Mouse (Mus musculus): ENCODE data around the gene Spsb4.

The Spsb4 gene

DNA sequence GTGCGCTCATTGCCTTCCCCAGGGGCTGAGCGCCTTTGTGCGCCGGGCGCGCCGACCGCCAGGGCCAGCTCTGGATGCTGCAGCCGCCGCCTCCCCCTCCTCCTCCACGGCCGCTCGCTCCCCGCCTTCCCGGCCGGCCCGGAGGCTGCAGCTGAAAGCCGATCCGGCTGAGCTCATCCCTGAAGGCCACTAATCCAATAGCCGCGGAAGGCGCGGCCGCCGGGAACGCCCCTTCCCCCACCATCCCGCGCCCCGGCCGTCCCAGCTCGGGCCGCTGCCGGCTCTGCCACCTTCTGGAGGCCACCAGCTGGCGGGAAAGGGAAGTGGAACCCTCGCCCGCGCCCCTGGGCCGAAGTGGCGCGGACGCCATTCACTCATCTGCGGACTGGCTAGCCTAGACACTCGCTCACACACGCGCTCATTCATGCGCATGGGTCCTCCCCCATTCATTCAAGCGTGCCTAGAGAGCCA, at the start of gene Spsb4:
Gene Spsb4, minus strand, starts transcription at position 167 of the 471 bp plus-strand sequence.
- peak in 1 of 2 experiments; percentile 19 for DNase-seq (ENCODE audit: low spot score in 2 of 2)

DNA sequence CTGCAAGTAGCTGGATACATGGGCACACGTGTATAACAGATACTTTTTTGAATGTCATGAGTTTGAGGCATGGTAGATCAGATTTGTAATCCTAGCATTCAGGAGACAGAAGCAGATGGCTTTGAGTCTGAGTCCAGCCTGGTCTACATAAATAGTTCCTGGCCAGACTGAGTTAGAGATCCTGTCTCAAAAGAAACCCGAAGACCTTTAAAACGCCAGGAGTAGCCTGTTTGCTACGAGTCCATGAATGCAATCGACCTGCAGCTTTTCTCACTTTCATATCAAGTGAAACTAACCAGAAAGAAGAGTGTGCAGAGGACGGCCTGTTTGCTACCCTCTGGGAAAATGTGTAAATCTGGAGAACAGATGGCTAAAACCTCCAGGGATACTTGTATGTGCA, 49.1 kb upstream of the Spsb4 start:
- no peak for DNase-seq (ENCODE audit: low spot score in 2 of 2)

DNA sequence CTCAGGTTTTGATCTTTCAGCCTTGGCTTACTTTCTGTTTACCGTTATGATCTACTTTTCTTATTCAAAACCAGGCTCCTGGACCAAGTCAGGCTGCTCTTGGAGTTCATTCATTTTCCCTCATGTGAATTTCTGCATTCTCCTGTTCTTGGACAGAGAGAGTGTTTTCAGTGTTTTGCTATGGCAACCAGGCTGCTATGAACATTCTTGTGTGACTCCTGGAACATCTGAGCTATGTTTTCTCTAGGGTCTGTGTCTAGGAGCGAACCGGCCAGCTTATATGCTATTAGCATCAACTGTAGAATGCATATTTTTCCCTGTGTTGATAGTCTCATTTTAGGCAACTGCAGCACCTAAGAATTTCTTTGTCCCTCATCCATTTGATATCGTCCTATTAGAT, 47.2 kb upstream of the Spsb4 start:
- DNase-seq (ENCODE audit: low spot score in 2 of 2) = no peak

DNA sequence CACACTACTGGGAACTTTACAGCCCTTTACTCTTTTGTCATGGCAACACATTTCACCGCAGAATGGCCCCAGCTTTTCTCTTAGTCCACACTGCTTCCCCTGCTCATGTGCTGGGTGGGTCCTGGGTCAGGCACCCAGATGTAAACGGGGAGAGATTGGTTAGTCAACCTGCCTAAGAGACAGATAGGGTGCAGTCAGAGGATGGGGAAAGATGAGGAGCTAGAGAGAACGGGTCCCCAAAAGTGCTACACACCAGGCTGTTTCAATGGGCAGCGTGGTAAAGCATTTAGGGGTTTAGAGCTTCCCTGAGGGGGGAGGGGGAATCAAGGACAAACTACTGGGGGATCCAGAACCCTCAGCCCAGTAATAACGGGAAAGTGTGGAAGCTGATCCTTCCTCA, 46.6 kb upstream of the Spsb4 start:
- no peak for DNase-seq (ENCODE audit: low spot score in 2 of 2)

DNA sequence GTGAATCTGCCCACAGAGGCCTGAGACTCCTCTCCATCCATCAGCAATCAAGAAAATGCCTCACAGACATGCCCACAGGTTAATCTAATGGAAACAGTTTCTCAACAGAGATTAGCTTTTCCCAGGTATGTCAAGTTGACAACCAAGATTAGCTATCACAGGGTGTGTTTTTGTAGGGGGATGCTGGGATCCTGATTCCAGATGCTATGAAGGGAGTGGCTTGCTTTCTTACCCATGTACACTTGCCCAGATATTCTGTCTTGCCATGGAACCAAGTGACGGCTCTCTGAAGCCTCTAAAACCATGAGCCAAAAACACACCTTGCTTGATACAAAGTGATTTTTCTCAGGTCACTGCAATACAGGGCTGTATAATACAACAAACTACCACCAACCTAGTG, 45.5 kb upstream of the Spsb4 start:
- DNase-seq (ENCODE audit: low spot score in 2 of 2) = no peak

DNA sequence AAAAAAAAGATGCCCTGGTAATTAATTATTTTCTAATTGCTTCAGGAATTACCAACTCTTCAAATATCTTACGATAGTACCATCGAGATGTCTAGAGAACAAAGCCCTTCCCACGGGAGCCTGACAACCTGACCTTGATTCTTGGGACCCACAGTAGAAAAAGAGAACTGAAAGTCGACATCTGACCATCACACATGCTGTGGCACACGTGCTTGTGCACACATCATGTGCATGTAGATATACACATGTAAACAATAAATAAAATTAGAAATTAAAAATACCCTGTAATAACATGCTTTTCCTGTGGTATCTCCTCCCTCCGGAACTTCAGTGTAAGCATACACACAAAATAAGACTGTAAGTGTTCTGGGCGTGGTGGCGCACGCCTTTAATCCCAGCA, 43.1 kb upstream of the Spsb4 start:
- no peak for DNase-seq (ENCODE audit: low spot score in 2 of 2)

DNA sequence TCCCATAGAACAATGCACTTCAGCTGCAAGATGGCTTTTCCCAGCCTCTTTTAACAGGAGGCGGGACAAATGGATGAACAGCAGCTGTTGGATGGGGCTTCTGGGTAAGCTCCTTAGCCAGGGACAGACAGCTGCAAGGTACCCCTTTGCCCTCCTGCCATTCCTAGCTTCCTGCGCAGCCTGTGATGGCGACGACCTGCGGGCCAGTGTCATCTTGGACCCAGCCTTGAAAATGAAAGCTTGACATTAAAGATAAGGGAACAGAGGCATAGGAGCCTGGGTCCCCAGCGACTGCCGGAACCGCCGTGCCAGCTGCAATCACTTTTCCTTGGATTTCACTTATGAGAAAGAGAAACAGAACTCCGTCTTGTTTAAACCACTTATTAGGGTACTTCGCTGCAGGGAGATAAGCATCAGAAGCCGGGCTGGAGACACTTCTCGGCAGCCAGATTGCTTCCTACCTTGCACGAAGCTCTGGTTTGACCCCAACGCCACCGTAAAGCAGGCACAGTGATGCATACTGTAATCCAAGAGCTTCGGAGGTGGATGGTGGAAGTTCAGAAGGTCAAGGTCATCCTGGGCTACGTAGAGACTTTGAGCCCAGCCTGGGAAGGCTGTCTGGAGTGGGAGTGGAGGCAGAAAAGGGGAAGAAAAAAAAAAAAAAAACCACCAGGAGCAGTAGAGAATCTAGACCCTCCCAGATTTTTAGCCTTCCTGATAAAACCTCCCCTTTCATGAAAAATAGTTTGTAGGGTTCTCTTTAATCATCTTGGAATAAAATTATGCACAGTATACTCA, 38.1 kb upstream of the Spsb4 start:
- no peak for DNase-seq (ENCODE audit: low spot score in 2 of 2)

DNA sequence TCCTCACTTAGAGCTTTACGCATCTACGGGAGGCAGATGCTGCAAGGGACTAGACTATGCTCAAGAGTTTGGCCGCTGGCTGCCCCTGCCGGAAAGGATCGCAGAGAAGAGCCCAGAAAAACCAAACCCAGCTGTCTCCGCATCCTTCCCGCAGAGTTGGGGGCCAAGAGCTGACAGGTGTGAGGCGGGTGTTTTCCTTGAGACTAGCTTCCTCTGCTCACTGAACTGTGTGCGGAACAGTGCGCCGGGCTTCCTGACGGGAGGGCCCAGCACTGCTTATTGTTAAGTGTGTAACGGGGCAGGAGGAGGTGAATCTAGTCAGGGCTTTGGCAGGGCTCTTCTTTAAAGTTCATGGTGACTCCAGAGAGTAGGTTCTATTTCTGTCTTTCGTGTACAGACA, 37.3 kb upstream of the Spsb4 start:
- DNase-seq (ENCODE audit: low spot score in 2 of 2) = no peak

DNA sequence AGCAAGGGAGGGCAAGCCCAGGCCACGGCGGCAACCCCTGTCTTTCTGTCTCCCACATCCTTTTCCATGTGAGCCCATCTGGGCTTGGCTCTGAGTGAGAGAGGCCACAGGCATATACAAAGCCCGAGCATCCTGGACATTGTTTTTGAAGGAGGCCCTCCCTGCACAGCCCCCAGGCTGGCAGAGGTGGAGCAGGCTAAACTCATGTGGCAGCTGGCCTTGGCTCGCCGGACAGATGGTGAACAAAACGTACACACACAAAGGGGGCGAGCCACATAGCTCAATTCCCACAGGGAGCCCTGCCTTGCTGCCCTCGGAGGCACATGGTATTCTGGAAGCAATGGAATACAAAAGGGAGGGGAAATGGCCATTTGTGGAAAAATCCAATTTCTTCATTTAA, 32.5 kb upstream of the Spsb4 start:
- DNase-seq (ENCODE audit: low spot score in 2 of 2) = no peak

DNA sequence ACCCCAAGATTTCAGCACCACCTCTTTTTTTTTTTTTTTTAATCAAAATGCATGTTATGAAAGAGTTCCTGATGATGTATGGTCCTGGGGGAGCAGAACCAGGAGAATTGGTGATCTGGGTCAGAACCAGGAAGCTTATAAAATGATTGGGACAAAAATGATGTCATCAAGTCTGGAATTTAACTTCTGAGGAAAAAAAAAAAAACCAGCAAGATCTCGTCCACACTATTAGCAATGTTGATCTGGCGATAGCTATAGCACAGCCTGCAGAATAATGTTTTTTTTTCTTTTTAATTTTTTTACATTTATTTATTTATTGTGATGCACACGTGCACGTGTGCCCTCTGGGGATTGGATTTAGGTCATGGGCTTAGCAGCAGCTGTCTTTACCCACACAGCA, 27.6 kb upstream of the Spsb4 start:
- DNase-seq (ENCODE audit: low spot score in 2 of 2) = no peak

DNA sequence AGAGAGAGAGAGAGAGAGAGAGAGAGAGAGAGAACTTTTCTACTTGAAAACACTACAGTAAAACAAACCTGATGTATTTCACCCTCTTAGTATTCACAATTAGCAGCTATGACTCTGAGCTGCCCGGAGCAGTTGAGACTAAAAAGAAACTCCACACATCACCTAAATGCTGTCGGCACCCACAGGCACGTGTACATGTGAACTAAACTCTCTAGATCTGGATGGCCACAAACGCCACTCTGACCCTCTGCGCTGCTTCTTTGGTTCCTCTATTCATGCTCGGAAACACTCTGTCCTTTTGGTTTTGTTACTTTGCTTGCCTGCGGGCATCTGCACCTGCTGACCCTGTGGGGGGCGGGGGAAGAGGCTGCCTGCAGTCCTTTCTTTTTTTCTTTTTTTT, 23.0 kb upstream of the Spsb4 start:
- DNase-seq (ENCODE audit: low spot score in 2 of 2) = no peak

DNA sequence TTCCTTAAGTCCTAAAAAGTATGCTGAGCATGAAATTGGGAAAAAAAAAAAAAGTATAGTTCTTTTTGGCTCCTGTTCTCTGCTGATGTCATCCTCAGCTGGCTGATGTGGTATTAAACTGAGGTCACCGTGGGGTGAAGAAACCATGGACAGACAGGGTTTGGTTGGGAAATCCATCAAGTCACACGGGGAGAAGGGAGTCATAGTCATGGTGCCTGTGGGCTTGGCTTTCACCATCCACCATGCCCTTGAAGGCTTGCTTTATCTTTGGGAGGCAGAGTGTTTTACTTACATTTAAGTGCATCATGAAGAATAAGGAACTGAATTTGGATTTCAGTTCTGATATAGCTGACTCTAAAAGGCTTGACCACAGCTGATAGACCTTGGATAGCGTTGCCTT, 19.4 kb upstream of the Spsb4 start:
- no peak for DNase-seq (ENCODE audit: low spot score in 2 of 2)

DNA sequence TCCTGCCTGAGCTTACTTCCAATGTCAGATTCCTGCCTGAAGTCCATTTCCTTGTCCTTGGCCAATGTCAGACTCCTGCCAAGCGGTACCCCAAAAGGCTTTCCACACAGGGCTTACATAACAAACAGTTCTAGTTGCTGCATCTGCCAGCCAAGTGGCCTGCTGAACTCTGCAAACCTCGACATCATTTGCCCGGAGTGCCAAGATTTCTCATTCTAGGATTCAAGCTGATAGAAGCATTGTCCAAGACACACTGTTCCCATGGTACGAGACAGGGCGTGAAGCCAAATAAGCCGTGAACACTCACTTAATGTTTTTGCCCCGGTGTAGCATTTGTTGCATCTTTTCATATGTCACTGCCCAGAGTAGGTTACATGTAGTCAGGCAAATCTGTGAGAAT, 18.0 kb upstream of the Spsb4 start:
- no peak for DNase-seq (ENCODE audit: low spot score in 2 of 2)

DNA sequence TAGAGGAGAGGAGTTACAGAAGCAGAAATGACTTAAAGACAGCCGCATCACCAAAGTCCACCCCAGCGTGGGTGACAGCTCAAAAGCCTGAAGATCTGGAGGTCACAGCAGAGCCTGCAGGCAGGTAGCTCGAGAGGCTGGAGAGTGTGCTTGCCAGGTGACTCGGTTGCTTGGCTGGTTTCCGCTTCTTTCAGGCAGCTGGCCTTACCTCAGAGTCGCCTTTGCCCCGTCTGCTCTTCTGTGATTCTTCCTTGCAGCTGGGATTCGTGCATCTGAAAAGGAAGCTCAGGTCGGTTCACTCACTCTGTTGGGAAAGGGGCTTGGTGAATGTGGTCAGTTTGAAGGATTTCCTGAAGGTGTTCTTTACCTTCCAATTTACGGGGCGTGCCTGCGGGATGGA, 8.7 kb upstream of the Spsb4 start:
- no peak for DNase-seq (ENCODE audit: low spot score in 2 of 2)

DNA sequence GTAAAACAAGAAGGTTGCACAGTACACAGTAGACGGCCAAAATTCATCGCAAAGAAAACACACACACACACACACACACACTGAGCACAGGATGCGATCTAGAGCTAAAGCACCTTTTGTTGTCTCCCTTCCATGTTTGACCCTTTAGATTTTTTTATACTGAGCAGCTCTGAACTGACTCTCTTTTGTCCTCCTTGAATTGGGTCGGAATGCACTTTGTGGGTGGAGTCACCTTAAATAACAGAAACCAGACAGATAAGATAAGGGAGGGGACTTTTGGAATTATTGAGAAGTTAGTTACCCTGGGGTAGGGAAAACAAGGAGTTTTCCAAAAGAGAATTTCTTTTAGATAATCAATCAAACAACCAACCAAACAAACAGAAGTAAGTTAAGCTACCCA, 7.4 kb upstream of the Spsb4 start:
- DNase-seq (ENCODE audit: low spot score in 2 of 2) = no peak

DNA sequence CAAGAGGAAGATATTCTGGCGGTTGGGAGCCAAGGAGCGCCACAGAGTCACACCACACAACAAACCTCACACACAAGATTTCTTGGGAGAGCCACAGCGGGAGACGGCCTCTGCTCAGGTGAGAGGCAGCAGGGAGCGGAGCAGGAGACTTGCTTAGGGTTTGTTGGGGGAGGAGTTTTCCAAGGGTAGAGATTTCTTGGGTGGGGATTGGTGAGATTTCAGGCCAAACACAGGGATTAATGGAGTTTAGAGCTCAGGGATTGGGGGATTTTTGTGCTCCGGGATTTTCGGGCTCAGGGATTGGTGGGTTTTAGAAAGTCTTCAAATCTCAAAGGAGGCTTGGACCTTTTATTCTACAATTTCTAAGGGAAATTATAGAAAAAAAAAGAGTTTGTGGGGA, 5.8 kb upstream of the Spsb4 start:
- no peak for DNase-seq (ENCODE audit: low spot score in 2 of 2)

DNA sequence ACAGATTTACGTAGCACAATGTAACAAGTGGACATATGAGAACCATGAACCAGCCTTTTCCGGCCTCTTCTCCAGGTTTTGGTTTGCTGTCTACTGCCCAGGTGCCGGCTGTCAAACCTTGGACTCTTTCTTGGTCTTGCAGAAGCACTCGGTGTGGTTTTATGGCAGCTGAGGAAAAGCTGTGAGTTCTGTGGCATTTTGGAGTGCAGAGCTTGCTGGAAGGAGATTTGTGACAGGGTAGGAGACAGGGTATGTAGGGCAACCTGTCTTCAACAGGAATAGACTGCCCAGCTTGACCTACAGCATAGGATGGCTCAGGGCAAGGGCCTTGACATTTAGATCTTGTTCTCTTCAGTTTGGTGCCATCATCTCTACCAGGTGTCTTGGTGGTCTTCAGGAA, 4.3 kb upstream of the Spsb4 start:
- no peak for DNase-seq (ENCODE audit: low spot score in 2 of 2)

DNA sequence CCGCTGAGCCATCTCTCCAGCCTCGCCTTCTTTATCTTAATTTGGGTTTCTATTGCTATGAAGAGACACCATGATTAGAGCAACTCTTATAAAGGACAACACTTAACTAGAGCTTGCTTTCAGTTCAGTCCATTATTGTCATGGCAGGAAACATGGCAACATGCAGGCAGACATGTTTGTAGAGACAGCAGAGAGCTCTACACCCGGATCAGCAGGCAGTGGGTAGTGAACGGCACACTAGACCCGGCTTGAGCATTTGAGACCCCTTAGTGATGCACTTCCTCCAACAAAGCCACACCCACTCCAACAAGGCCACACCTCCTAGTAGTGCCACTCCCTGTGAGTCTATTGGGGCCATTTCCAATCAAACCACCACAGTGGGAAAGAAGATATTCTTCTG, 3.7 kb upstream of the Spsb4 start:
- DNase-seq (ENCODE audit: low spot score in 2 of 2) = no peak

DNA sequence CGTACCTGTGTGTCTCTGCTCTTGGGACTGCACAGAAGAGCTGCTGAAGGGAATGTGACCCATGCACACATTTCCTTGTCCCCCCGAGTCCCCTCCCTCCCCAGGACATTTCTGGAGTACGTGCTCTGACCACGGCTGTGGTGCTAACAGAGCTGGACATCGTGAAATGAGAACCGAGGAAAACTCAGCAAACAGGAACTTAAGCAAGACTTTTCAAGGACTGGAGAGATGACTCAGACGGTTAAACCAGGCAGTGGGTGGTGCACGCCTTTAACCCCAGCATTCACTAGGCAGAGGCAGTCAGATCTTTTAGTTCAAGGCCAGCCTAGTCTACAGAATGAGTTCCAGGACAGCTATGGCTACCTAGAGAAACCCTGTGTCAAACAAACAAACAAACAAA, 1.5 kb upstream of the Spsb4 start:
- DNase-seq (ENCODE audit: low spot score in 2 of 2) = no peak

DNA sequence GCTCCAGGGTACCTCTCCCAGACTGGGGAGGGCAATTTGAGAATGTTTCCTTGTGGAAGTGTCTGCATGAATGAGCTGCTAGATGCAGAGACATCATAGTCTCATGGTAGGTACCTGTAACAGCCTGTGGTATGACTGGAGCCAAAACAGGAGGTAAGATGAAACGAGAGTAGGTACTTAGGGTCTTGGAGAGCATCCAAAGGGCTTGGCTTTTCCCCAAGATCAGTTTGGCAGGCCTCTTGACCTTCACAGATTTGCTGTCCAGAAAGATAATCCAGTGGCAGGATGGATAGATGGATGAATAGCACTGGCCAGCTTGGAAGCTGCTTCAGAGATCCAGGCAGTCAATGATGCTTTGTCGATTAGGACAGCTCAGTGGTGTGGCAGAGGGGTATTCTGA, 1.0 kb upstream of the Spsb4 start:
- DNase-seq (ENCODE audit: low spot score in 2 of 2) = no peak

DNA sequence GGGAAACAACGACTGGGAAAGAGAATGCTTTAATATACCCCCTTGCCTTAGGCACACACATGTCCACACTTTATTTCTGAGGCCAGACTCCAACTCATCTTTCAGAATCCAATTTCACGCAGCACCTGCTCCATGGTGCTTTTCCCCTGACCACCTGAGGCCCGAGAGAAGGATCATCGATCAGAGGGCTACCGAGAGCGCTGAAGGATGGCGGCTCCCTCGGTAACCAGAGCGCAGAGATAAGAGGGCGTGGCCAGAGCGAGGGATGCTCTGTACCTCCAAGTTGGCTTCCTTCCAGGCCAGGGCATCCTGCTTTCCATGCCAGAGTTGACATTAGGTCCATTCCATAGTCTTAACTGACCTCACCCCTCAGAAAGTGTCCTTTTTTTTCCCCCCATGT, 588 bp upstream of the Spsb4 start:
- no peak for DNase-seq (ENCODE audit: low spot score in 2 of 2)

DNA sequence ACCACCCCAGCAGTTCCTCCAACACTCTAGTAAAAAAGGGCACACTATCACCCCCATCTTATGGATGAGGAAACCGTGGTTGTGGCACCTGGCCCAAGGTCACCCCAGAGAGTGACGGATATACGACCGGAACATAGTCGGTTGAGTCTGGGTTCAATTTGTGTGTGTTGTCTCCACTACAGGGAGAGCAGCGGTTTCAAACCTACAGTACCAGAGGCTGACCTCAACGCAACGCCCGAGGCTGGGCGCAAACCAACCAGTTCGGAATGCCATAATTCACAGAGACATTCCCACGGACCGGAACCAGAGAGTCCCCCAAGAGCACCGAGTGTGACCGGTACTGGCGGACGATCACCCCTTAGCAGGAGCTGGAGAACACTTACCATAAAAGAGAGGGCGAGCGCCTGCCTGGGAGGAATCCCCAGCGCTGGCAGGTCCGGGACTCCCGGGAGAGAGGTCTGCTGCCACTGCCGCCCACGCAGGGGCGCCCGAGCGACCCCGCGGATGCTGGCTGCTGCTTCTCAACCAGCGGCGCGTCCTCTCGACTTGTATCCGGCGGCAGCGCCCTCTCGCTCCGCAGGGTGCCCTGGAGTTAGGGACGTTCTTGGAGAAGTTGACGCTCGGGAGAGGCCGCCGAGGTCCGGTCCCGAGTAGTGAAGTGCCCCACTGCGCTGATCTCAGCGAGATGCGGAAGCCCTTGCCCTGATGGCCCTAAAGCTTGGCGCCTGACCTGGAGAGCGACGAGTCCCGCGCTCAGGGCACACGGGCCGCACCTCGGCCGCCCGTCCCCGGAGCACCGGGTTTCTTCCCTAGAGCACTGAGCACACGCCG, 617 bp downstream of the Spsb4 start:
- peak; percentile 51 to 71 for DNase-seq (ENCODE audit: low spot score in 2 of 2)

DNA sequence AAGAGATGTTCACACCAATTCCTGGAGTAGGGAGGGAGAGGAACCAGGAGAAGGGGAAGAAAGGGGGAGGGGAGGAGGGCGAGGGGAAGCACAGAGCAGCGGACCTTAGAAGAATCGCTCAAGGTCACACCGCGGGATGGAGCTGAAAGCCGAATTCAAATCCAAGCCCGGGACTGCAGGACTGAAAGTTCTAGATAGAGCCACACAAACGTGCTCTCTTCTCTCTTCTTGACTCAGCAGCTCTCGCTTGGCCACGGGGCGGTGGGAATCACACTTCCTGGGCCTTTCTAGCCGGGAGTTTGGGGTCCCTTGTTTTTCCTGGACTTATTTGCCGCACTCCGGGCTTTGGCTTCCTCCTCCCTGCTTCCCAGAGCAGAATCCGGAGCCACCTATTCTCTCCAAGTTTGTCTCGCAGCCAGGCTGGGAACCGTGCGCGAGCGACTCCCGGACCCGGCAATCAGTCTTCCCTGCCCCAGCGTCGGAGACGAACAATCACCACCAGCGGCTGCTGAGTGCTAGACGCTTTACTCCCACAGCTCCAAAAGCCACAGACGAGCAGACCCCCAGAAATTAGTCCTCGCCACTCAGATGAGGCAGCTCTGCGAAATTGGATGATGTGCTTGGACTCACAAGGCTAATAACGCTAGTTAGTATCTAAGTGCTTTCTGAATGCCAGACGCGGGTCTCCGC, 1.4 kb downstream of the Spsb4 start:
- no peak for DNase-seq (ENCODE audit: low spot score in 2 of 2)

Data from thymus, postnatal 10 days (tissue).